Mouse (Mus musculus): Measurements from ENCODE around the gene Nrip1. TPM values are rescaled to one million over a fixed set of nuclear protein-coding genes. Genes with fewer than 3 reads are reported as not detected.

The Nrip1 gene
- total RNA-seq, 2 experiments from 2014 or later = 37.3 to 41.4 TPM

- DNase-seq = peak; percentile 78
Measured at GRCm38 (mm10) chr16:76372045-76372940, 1.3 kb downstream of the Nrip1 start.

- no peak for DNase-seq
Measured at GRCm38 (mm10) chr16:76371614-76371917, 2.1 kb downstream of the Nrip1 start.

- DNase-seq = no peak
Measured at GRCm38 (mm10) chr16:76370716-76371613, 2.7 kb downstream of the Nrip1 start.

- no peak for DNase-seq
Measured at GRCm38 (mm10) chr16:76370041-76370715, 3.4 kb downstream of the Nrip1 start.

- no peak for DNase-seq
Measured at GRCm38 (mm10) chr16:76369236-76369635, 4.4 kb downstream of the Nrip1 start.

GRCm38 (mm10) chr16:76367261-76367908 lies 6.2 kb downstream of the Nrip1 start:
- no peak for DNase-seq

- no peak for DNase-seq
Measured at GRCm38 (mm10) chr16:76365790-76366406, 7.7 kb downstream of the Nrip1 start.

- DNase-seq = no peak
Measured at GRCm38 (mm10) chr16:76365237-76365636, 8.4 kb downstream of the Nrip1 start.

GRCm38 (mm10) chr16:76363641-76364040 lies 10.0 kb downstream of the Nrip1 start:
- DNase-seq = no peak

- DNase-seq = no peak
Measured at GRCm38 (mm10) chr16:76362982-76363381, 10.6 kb downstream of the Nrip1 start.

GRCm38 (mm10) chr16:76360441-76360840 lies 13.2 kb downstream of the Nrip1 start:
- DNase-seq = no peak

- no peak for DNase-seq
Measured at GRCm38 (mm10) chr16:76358757-76359156, 14.9 kb downstream of the Nrip1 start.

GRCm38 (mm10) chr16:76358128-76358748 lies 15.4 kb downstream of the Nrip1 start:
- DNase-seq = no peak

GRCm38 (mm10) chr16:76357155-76357554 lies 16.5 kb downstream of the Nrip1 start:
- no peak for DNase-seq

GRCm38 (mm10) chr16:76355947-76356550 lies 17.6 kb downstream of the Nrip1 start:
- no peak for DNase-seq

- DNase-seq = no peak
Measured at GRCm38 (mm10) chr16:76355267-76355666, 18.4 kb downstream of the Nrip1 start.

- no peak for DNase-seq
Measured at GRCm38 (mm10) chr16:76354841-76355240, 18.8 kb downstream of the Nrip1 start.

GRCm38 (mm10) chr16:76354289-76354688 lies 19.3 kb downstream of the Nrip1 start:
- no peak for DNase-seq

- DNase-seq = no peak
Measured at GRCm38 (mm10) chr16:76350922-76351321, 22.7 kb downstream of the Nrip1 start.

- DNase-seq = no peak
Measured at GRCm38 (mm10) chr16:76349053-76349452, 24.6 kb downstream of the Nrip1 start.

Measured in gastrocnemius, postnatal 10 days (tissue).